Mouse (Mus musculus) heart, embryonic 16.5 days (tissue): ENCODE results near the gene Slc2a10. TPM values are rescaled to one million over a fixed set of nuclear protein-coding genes. Genes with fewer than 3 reads are reported as not detected.
A peak's percentile ranks its signal among the peaks of the same experiment; 100 is the strongest.

Experiments
- ATAC-seq: fragments of 200-750 bp; cut with Nextera tagmentation; replicated peaks from 2 replicates; pipeline ENCODE4 v1.8.0; 2017; ENCODE audit warnings: moderate number of reproducible peaks; ENCODE audit not compliant: insufficient read depth, low FRiP score; ENCODE audit errors: extremely low read depth
- H3K27ac ChIP-seq: fragments of 300-500 bp; sonication (generic); 2 replicates; pipeline ENCODE4 v1.5.1; 2014; ENCODE audit warnings: mild to moderate bottlenecking, low read length, control low read depth, moderate library complexity
- H3K27me3 ChIP-seq: fragments of 300-500 bp; sonication (generic); 2 replicates; pipeline ENCODE4 v1.6.1; 2014; ENCODE audit warnings: low read length, mixed read lengths; ENCODE audit not compliant: control insufficient read depth, insufficient read depth
- H3K36me3 ChIP-seq: fragments of 300-500 bp; sonication (generic); 2 replicates; pipeline ENCODE4 v1.6.1; 2014; ENCODE audit not compliant: control insufficient read depth, insufficient read depth
- H3K4me1 ChIP-seq: fragments of 300-500 bp; sonication (generic); 2 replicates; pipeline ENCODE4 v1.6.1; 2014; ENCODE audit warnings: low read length, mixed read lengths; ENCODE audit not compliant: control insufficient read depth, insufficient read depth
- H3K4me2 ChIP-seq: fragments of 300-500 bp; sonication (generic); 2 replicates; pipeline ENCODE4 v1.6.1; 2014; ENCODE audit warnings: low read depth, mild to moderate bottlenecking, control low read depth, low read length
- H3K4me3 ChIP-seq: fragments of 300-500 bp; sonication (generic); 2 replicates; pipeline ENCODE4 v1.5.1; 2014; ENCODE audit warnings: mild to moderate bottlenecking, control low read depth, low read length
- H3K9ac ChIP-seq: fragments of 300-500 bp; sonication (generic); 2 replicates; pipeline ENCODE4 v1.6.1; 2014; ENCODE audit warnings: low read length, control low read depth
- H3K9me3 ChIP-seq: fragments of 300-500 bp; sonication (generic); replicated peaks from 2 replicates; pipeline ENCODE4 v1.6.1; 2016; ENCODE audit warnings: low read length; ENCODE audit not compliant: control insufficient read depth
- WGBS: fragments of 180-500 bp; shearing (Covaris S2); extraction: QIAGEN DNeasy Blood & Tissue Kit; methylation state at CpG from one replicate; pipeline ENCODE4 v1.1.7; 2014; 5-methylcytosine and 5-hydroxymethylcytosine counted together
- polyA plus RNA-seq: library from polyadenylated mRNA; unstranded; fragments of >200 nt; fragmentation: Nextera tagmentation; extraction: Ambion mirVana; gene quantifications from 2 replicates; pipeline ENCODE4 v1.2.1, GENCODE M21; 2015

The Slc2a10 gene
- polyA plus RNA-seq, 1 experiment from 2014 or later, result 5.4 TPM

- no peak overlapping the region for H3K4me2 ChIP-seq
- no peak overlapping the region for H3K27ac ChIP-seq
- H3K36me3 ChIP-seq, result no peaks in the 10 kb centered on the region
- peaks cover 28% of the 10 kb centered on the region for H3K27me3 ChIP-seq
- no peaks in the 10 kb centered on the region for H3K4me1 ChIP-seq
- H3K9ac ChIP-seq, result no peak overlapping the region
- H3K4me3 ChIP-seq, result no peak overlapping the region
- 78% methylated on average over 7 of the region's 7 CpGs for WGBS
- ATAC-seq, result no peak
- H3K9me3 ChIP-seq, result no peaks in the 10 kb centered on the region
Observed at GRCm38 (mm10) chr2:165475412-165475811, 28.2 kb upstream of the Slc2a10 start.

DNA sequence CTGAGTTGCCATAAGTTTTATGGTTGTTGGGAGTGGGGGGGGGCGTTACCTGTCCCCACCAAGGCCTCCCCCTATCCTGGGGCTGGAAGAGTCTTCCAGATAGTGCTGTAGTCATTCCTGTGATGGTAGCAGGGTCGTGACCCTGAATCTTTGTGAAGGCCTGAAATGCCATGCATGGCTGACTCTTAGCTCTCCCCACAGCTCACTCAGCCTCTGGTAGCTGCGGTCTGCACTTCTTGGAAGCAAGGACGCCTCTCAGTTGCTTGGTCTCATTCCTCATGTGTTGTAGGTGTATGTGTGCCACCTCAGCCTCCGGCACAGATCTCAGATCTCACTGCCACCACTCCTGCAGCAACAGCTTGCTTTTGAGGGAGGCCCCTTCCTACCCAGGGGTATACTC, 27.7 kb upstream of the Slc2a10 start:
- Histone ChIP-seq H3K36me3 (no peaks in the 10 kb centered on the region), H3K9me3 (no peaks in the 10 kb centered on the region), H3K4me2 (no peak overlapping the region), H3K27ac (no peak overlapping the region), H3K9ac (no peak overlapping the region), H3K4me1 (no peaks in the 10 kb centered on the region), H3K27me3 (peaks cover 28% of the 10 kb centered on the region), H3K4me3 (no peak overlapping the region)
- ATAC-seq, result no peak
- 61% methylated on average over 5 of the region's 5 CpGs for WGBS

- Histone ChIP-seq H3K9ac (no peak overlapping the region), H3K9me3 (no peaks in the 10 kb centered on the region), H3K4me2 (no peak overlapping the region), H3K27me3 (no peaks in the 10 kb centered on the region), H3K36me3 (no peaks in the 10 kb centered on the region), H3K27ac (no peak overlapping the region), H3K4me3 (no peak overlapping the region), H3K4me1 (peaks cover 5% of the 10 kb centered on the region; the same call in 1 of the 2 replicates)
- 52% methylated on average over 8 of the region's 8 CpGs for WGBS
- no peak for ATAC-seq
Observed at GRCm38 (mm10) chr2:165482003-165482402, 21.6 kb upstream of the Slc2a10 start.

DNA sequence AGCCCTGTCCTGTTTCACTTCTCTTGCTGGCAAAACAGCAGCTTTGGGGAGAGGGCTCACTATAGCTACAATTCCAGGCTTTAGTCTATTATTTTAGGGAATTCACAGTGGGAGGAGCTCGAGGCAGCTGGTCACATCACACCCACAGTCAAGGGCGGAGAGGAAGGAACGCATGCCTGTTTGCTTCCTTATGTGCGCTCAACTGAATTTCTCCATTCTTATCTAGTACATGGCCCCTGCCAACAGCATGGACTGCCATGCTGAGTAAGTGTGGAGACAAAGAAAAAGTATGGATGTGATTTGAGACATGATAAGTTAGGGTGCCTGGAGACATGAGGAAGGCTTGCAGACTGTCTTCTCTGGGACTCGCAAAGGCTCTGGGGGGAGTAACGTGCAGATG, 19.4 kb upstream of the Slc2a10 start:
- WGBS, result 45% methylated on average over 6 of the region's 6 CpGs
- no peak overlapping the region for H3K4me3 ChIP-seq
- H3K27ac ChIP-seq, result no peak overlapping the region
- H3K27me3 ChIP-seq, result no peaks in the 10 kb centered on the region
- no peak for ATAC-seq
- H3K9me3 ChIP-seq, result no peaks in the 10 kb centered on the region
- no peaks in the 10 kb centered on the region for H3K36me3 ChIP-seq
- H3K4me1 ChIP-seq, result peaks cover 6% of the 10 kb centered on the region; the same call in 1 of the 2 replicates
- no peak overlapping the region for H3K4me2 ChIP-seq
- no peak overlapping the region for H3K9ac ChIP-seq

DNA sequence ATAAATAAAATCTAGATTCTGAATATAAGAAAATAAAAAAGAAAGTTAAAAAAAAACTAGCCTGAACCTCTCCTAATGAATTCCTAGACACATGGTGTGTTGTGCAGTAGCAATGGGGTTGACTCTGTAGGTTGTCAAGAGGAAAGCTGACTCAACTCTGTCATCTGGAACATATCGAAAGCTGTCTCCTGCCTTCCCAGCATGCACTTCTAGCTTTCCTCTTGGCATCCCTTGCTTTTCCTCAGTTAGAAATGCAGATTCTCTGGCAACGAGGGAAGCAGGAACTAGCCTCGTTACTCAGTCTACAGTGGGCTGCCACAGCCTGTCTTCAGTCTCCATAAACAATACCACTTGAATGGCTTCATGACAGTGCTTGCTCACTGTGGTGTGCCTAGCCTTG, 17.8 kb upstream of the Slc2a10 start:
- Histone ChIP-seq H3K27ac (no peak overlapping the region), H3K36me3 (peaks cover 9% of the 10 kb centered on the region), H3K4me2 (no peak overlapping the region), H3K9me3 (no peaks in the 10 kb centered on the region), H3K27me3 (no peaks in the 10 kb centered on the region), H3K4me3 (no peak overlapping the region), H3K9ac (no peak overlapping the region), H3K4me1 (peaks cover 6% of the 10 kb centered on the region; the same call in 1 of the 2 replicates)
- no peak for ATAC-seq
- 62% methylated on average over 3 of the region's 3 CpGs for WGBS

- Histone ChIP-seq H3K4me3 (no peak overlapping the region), H3K9ac (no peak overlapping the region), H3K27ac (no peak overlapping the region), H3K4me2 (no peak overlapping the region), H3K4me1 (peaks cover 6% of the 10 kb centered on the region; the same call in 1 of the 2 replicates), H3K36me3 (peaks cover 10% of the 10 kb centered on the region), H3K27me3 (no peaks in the 10 kb centered on the region), H3K9me3 (no peaks in the 10 kb centered on the region)
- no peak for ATAC-seq
- WGBS, result 69% methylated on average over 5 of the region's 5 CpGs
Observed at GRCm38 (mm10) chr2:165486401-165486800, 17.2 kb upstream of the Slc2a10 start.

DNA sequence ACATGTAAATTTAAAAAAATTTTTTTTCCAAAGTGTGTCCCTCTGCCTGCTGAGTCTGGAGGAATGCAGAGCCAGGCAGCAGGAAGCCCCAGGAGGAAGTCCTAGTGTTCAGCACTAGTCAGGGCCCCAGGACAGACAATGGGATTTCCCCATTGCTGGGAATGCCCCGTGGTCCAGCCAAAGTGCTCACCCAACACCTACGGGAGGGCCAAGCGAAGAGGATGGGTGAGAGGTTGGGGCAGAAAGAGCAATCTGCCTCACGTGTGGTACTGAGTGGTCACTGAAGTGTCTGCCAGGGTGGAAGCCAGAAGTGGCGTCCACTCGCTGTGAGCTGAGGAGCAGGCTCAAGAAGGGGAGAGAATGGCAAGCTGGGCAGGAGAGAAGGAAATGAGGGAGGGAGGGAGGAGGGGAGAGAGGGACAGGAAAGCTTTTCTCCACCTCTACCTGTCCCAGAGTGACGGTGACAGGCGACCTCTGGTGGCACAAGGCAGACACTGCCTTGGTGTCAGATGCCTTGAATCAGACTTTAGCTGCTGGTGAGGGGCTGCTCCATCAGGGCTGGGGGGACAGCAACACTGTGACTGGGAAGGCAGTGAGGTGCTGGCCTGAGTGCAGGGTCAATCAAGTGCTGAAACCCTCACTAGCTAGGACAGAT, 16.6 kb upstream of the Slc2a10 start:
- Histone ChIP-seq H3K4me2 (no peak overlapping the region), H3K36me3 (peaks cover 10% of the 10 kb centered on the region), H3K4me1 (peaks cover 7% of the 10 kb centered on the region), H3K9ac (no peak overlapping the region), H3K9me3 (no peaks in the 10 kb centered on the region), H3K27me3 (no peaks in the 10 kb centered on the region), H3K27ac (no peak overlapping the region), H3K4me3 (no peak overlapping the region)
- ATAC-seq, result no peak
- WGBS, result 15% methylated on average over 8 of the region's 8 CpGs

DNA sequence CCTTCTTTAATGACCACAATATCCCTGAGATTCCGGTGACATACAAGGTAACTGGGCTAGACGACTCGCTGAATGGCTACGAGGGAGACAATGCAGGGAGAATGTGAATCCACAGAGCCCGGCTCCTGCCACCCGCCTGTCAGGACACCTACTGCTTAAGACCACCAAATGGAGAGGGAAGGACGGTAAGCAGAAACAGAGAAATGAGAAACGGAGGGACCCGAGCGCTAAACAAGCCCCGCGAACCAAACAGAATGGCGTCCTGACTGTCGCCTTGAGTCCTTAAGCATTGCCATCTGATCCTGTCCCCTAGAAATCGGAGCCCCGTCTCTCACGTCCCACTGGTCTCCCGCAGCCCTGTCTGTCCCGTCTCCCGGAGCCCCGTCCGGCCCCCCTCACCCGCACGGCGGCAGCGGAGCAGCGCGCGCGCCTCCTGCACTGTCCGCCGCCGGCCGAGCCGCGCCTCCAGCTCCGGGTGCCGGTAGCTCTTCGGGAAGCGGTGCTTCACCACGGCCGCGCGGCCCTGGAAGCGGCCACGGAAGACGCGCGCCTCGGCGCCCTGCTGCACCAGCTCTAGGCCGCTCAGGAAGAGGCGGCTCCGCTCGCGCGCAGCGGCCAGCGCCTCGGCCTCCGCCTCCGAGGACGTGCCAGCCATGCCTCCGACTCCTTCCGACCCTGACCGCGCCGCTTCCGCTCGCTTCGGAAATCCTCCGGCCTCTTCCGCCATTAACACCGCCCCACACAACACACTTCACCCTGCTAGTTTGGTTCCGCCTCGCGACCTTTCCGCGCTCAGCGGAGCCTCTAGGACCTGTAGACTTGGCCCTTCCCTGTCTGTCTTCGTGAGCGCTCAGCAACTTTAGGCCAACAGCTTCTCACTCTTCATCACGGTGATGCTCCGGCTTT, 10.7 kb upstream of the Slc2a10 start, which contains the start of gene Trp53rka:
Trp53rka (minus strand) TSS at position 677 of the 906 bp plus-strand sequence.
- Histone ChIP-seq H3K9ac (peak within 1 kb of the TSS; percentile 86), H3K4me1 (peaks cover 11% of the 10 kb centered on the region), H3K4me2 (peak within 1 kb of the TSS; percentile 94), H3K27me3 (no peaks in the 10 kb centered on the region), H3K4me3 (peak within 1 kb of the TSS; percentile 76), H3K27ac (peak within 1 kb of the TSS; percentile 78), H3K36me3 (peaks cover 10% of the 10 kb centered on the region), H3K9me3 (no peaks in the 10 kb centered on the region)
- ATAC-seq, result peak; percentile 97
- under 1% methylated on average over 84 of the region's 84 CpGs for WGBS
